Mouse (Mus musculus): Measurements from ENCODE around the gene Pex3. TPM values are rescaled to one million over a fixed set of nuclear protein-coding genes. Genes with fewer than 3 reads are reported as not detected.

The Pex3 gene
- polyA plus RNA-seq, 1 experiment from 2014 or later: 17.4 TPM

DNA sequence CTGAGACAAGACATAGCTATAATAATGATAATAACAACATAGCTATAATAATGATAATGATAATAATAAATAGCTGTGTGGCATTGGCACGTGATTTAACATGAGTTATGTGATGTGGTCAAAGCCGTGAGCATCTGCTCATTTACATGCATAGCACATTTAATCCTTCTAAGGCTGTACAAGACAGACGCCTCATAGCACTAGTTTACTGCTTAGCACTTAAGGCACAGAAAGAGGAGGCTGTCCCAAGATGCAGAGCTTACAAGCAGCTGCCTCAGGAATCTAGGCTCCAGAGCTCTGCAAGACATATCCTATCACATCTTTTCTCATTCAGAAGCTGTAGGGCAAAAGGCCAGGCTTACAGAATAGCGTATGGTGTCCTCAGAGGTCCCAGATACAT lies 67.0 kb downstream of the Pex3 start:
- no peak for ATAC-seq (replicated peaks; ENCODE audit: insufficient number of reproducible peaks, insufficient read depth, low FRiP score, low read depth)
- no peaks in the 10 kb centered on the region for H3K9me3 ChIP-seq (replicated peaks)
- WGBS: 77% methylated on average over 4 of the region's 4 CpGs
- H3K36me3 ChIP-seq: no peaks in the 10 kb centered on the region
- no peak overlapping the region for H3K4me2 ChIP-seq
- H3K4me3 ChIP-seq: no peak overlapping the region
- H3K4me1 ChIP-seq (replicated peaks): peaks cover 6% of the 10 kb centered on the region
- H3K9ac ChIP-seq: no peak overlapping the region
- no peaks in the 10 kb centered on the region for H3K27me3 ChIP-seq
- no peak overlapping the region for H3K27ac ChIP-seq

DNA sequence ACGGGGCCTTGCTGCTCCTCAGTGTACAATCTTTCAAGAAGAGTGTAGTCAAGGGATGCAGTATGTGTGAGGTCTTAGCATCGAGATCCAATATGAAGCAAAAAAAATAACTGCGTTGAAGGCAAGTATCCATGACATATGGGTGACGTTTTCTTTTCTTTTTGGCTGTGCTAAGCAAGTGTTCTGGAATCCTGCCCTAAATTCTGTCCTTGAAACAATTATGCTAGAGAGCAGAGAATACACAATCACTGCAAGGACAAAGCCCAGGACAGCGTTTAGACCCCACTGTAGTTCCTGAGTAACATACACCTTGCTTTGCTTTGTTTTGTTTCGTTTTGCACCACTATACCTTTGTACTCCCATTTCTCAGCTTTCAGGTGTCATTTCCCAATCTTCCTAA lies 73.6 kb downstream of the Pex3 start:
- Histone ChIP-seq H3K27ac (no peak overlapping the region), H3K4me1 (replicated peaks) (peaks cover 7% of the 10 kb centered on the region), H3K27me3 (peaks cover 11% of the 10 kb centered on the region; the same call in 1 of the 2 replicates), H3K4me3 (no peak overlapping the region), H3K9ac (no peak overlapping the region), H3K36me3 (no peaks in the 10 kb centered on the region), H3K9me3 (replicated peaks) (no peaks in the 10 kb centered on the region; the same call in 1 of the 2 replicates), H3K4me2 (no peak overlapping the region)
- 71% methylated on average over 6 of the region's 6 CpGs for WGBS
- no peak for ATAC-seq (replicated peaks; ENCODE audit: insufficient number of reproducible peaks, insufficient read depth, low FRiP score, low read depth)

DNA sequence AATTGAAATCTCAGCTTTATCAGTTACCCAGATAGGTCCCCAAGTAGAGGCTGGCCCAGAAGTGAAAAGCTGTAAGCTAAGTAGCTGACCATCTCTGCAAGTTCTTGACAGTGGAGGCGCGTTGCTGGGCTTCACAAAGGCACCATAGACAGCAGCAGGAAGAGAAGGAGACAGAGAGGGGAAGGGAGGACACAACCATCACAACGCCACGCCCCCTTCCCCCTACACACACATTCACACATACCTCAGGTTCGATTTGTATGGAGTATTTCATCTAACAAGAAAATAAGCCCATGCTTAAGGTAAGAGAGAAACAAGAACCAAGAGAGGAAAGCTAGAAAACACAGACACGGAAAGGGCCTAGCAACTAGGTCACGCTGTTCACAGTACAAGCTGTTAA lies 77.8 kb downstream of the Pex3 start:
- peaks cover 11% of the 10 kb centered on the region; the same call in 1 of the 2 replicates for H3K27me3 ChIP-seq
- H3K36me3 ChIP-seq: no peaks in the 10 kb centered on the region
- no peak overlapping the region for H3K9ac ChIP-seq
- 33% methylated on average over 7 of the region's 7 CpGs for WGBS
- H3K27ac ChIP-seq: no peak overlapping the region
- peak overlapping the region; percentile 82; the same call in 1 of the 2 replicates for H3K4me3 ChIP-seq
- no peaks in the 10 kb centered on the region; the same call in 1 of the 2 replicates for H3K9me3 ChIP-seq (replicated peaks)
- ATAC-seq (replicated peaks; ENCODE audit: insufficient number of reproducible peaks, insufficient read depth, low FRiP score, low read depth): no peak
- H3K4me2 ChIP-seq: peak overlapping the region; percentile 99
- peaks cover 15% of the 10 kb centered on the region for H3K4me1 ChIP-seq (replicated peaks)

DNA sequence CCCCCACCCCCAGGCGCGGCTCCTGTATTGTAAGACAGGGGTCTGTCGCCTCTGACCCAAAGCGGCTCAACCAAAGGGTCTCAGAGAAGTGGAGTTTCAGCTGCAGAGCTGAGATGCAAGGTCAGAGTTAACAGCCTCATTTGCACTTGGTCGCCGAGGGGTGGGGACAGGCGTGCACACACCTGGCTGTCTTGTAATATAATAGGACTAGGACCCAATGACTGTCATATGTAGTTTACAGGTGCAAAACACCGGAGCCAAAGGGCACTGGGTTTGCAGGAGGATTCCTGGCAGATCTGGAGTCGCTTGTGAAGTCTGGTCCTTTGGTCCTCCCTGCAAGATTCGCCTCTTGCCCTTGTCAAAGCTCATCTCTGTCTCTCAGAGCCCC lies 78.4 kb downstream of the Pex3 start:
- peaks cover 11% of the 10 kb centered on the region; the same call in 1 of the 2 replicates for H3K27me3 ChIP-seq
- H3K27ac ChIP-seq: no peak overlapping the region
- H3K9ac ChIP-seq: peak overlapping the region; percentile 72
- ATAC-seq (replicated peaks; ENCODE audit: insufficient number of reproducible peaks, insufficient read depth, low FRiP score, low read depth): peak; percentile 21; the same call in 1 of the 2 replicates
- peak overlapping the region; percentile 99 for H3K4me2 ChIP-seq
- no peaks in the 10 kb centered on the region for H3K36me3 ChIP-seq
- peak overlapping the region; percentile 82 for H3K4me3 ChIP-seq
- peaks cover 15% of the 10 kb centered on the region for H3K4me1 ChIP-seq (replicated peaks)
- H3K9me3 ChIP-seq (replicated peaks): no peaks in the 10 kb centered on the region
- WGBS: 4% methylated on average over 10 of the region's 10 CpGs

Other genes starting within 250 kb of the Pex3 start
- 51.1 and 56.1 TPM in 2 replicates for gene Phactr2, start 78.7 kb downstream of the Pex3 start, polyA plus RNA-seq (2015; fragmentation: Nextera tagmentation; extraction: Ambion mirVana)
- 78.9 and 82.5 TPM in 2 replicates for gene Fuca2, start 53.6 kb downstream of the Pex3 start, polyA plus RNA-seq (2015; fragmentation: Nextera tagmentation; extraction: Ambion mirVana)
- gene Adat2, start 248 bp downstream of the Pex3 start, polyA plus RNA-seq (2015; fragmentation: Nextera tagmentation; extraction: Ambion mirVana): 2.2 and 2.4 TPM in 2 replicates

Data from heart, embryonic 15.5 days (tissue).